Mouse (Mus musculus) spleen, adult 2 months (tissue): ENCODE measurements at regions not wholly inside any gene's neighbourhood (a gene's known extent, or its start where the extent isn't known, plus 50 kb on each side); places are given as distances from the start of the nearest gene placed in this dataset.

Experiments
- DNase-seq, 2 experiments: peaks; one replicate each; pipeline versions ENCODE4 v3.0.0 to v3.0.0-alpha.2; 2012 to 2021; ENCODE audit warnings: low spot score in 2 of 2, low read depth in 1 of 2
- H3K27ac ChIP-seq: fragments of 200-500 bp; 2 replicates; pipeline ENCODE4 v1.5.1; 2012; ENCODE audit warnings: low read length, inconsistent platforms; ENCODE audit not compliant: insufficient read depth
- H3K27me3 ChIP-seq: fragments of 200-500 bp; 2 replicates; pipeline ENCODE4 v1.6.1; 2012; ENCODE audit warnings: mild to moderate bottlenecking, moderate library complexity, low read length, inconsistent platforms; ENCODE audit not compliant: control insufficient read depth, insufficient read depth
- H3K36me3 ChIP-seq: fragments of 200-500 bp; 2 replicates; pipeline ENCODE4 v1.6.1; 2012; ENCODE audit warnings: mild to moderate bottlenecking, low read length, inconsistent platforms; ENCODE audit not compliant: control insufficient read depth, insufficient read depth
- H3K4me1 ChIP-seq: fragments of 200-500 bp; 2 replicates; pipeline ENCODE4 v1.6.1; 2011; ENCODE audit warnings: inconsistent platforms; ENCODE audit not compliant: control insufficient read depth, insufficient read depth, insufficient read length
- H3K4me3 ChIP-seq: fragments of 200-500 bp; 2 replicates; pipeline ENCODE4 v1.5.1; 2011; ENCODE audit warnings: mild to moderate bottlenecking, inconsistent platforms; ENCODE audit not compliant: insufficient read depth, insufficient read length; ENCODE audit errors: extremely low read depth
- CTCF ChIP-seq: fragments of 200-500 bp; IDR thresholded peaks from 2 replicates; pipeline ENCODE4 v1.5.1; 2011; ENCODE audit warnings: mild to moderate bottlenecking, inconsistent platforms; ENCODE audit not compliant: insufficient read depth, insufficient read length, insufficient replicate concordance; ENCODE audit errors: extremely low read depth
- POLR2A ChIP-seq: fragments of 200-500 bp; IDR thresholded peaks from 2 replicates; pipeline ENCODE4 v1.6.1; 2011; ENCODE audit warnings: low read depth, low read length, inconsistent platforms
- WGBS: fragments of 180-500 bp; shearing (Covaris S2); methylation state at CpG from one replicate; pipeline ENCODE4 v1.1.7; 2018; 5-methylcytosine and 5-hydroxymethylcytosine counted together

- Histone ChIP-seq H3K36me3 (no peaks in the 10 kb centered on the region), H3K27ac (no peak overlapping the region), H3K4me1 (peaks cover 21% of the 10 kb centered on the region; the same call in 1 of the 2 replicates), H3K4me3 (no peak overlapping the region), H3K27me3 (no peaks in the 10 kb centered on the region)
- WGBS = 95% methylated on average over 4 of the region's 4 CpGs
- no peak for TF ChIP-seq POLR2A
- TF ChIP-seq CTCF = no peak
- no peak for DNase-seq
Measured at GRCm38 (mm10) chr13:107097005-107097404, 75.1 kb upstream of the Kif2a start.

- Histone ChIP-seq H3K27me3 (no peaks in the 10 kb centered on the region), H3K4me1 (peaks cover 17% of the 10 kb centered on the region; the same call in 1 of the 2 replicates), H3K36me3 (no peaks in the 10 kb centered on the region), H3K4me3 (no peak overlapping the region; the same call in 1 of the 2 replicates), H3K27ac (no peak overlapping the region)
- 5% methylated on average over 11 of the region's 11 CpGs for WGBS
- DNase-seq = no peak
- TF ChIP-seq POLR2A = no peak
- no peak for TF ChIP-seq CTCF
Measured at GRCm38 (mm10) chr13:107094976-107095716, 73.2 kb upstream of the Kif2a start.

- 6% methylated on average over 11 of the region's 11 CpGs for WGBS
- DNase-seq = peak; percentile 48 to 70
Measured at GRCm38 (mm10) chr13:107094487-107094886, 72.6 kb upstream of the Kif2a start.

GRCm38 (mm10) chr13:107093683-107094082 lies 71.8 kb upstream of the Kif2a start:
- 87% methylated on average over 2 of the region's 2 CpGs for WGBS
- DNase-seq = no peak
- no peaks in the 10 kb centered on the region for H3K27me3 ChIP-seq
- no peak overlapping the region for H3K27ac ChIP-seq
- no peak overlapping the region for H3K4me3 ChIP-seq
- H3K4me1 ChIP-seq = peaks cover 17% of the 10 kb centered on the region; the same call in 1 of the 2 replicates
- no peaks in the 10 kb centered on the region for H3K36me3 ChIP-seq
- no peak for TF ChIP-seq CTCF
- TF ChIP-seq POLR2A = no peak

More at GRCm38 (mm10) chr13:107094487-107094886, 72.6 kb upstream of the Kif2a start:
- no peak overlapping the region for H3K27ac ChIP-seq
- H3K4me1 ChIP-seq = peaks cover 17% of the 10 kb centered on the region; the same call in 1 of the 2 replicates
- peak overlapping the region; percentile 1; the same call in 1 of the 2 replicates for H3K4me3 ChIP-seq
- TF ChIP-seq POLR2A (no peak), CTCF (no peak)
- H3K27me3 ChIP-seq = no peaks in the 10 kb centered on the region
- H3K36me3 ChIP-seq = no peaks in the 10 kb centered on the region

- H3K4me1 ChIP-seq = no peaks in the 10 kb centered on the region
- WGBS = 41% methylated on average over 1 of the region's 1 CpGs
- TF ChIP-seq POLR2A (no peak), CTCF (no peak)
Measured at GRCm38 (mm10) chr13:107088198-107088597, 66.3 kb upstream of the Kif2a start.

GRCm38 (mm10) chr13:107087355-107087754 lies 65.4 kb upstream of the Kif2a start:
- no peak for DNase-seq
- TF ChIP-seq CTCF (no peak), POLR2A (no peak)
- Histone ChIP-seq H3K27ac (no peak overlapping the region), H3K4me3 (no peak overlapping the region), H3K36me3 (no peaks in the 10 kb centered on the region), H3K4me1 (no peaks in the 10 kb centered on the region), H3K27me3 (no peaks in the 10 kb centered on the region)
- WGBS = 86% methylated on average over 6 of the region's 6 CpGs

More at GRCm38 (mm10) chr13:107088198-107088597, 66.3 kb upstream of the Kif2a start:
- no peaks in the 10 kb centered on the region for H3K27me3 ChIP-seq
- no peak overlapping the region for H3K4me3 ChIP-seq
- H3K36me3 ChIP-seq = no peaks in the 10 kb centered on the region
- no peak overlapping the region for H3K27ac ChIP-seq
- no peak for DNase-seq

GRCm38 (mm10) chr13:107078085-107078484 lies 56.2 kb upstream of the Kif2a start:
- Histone ChIP-seq H3K4me1 (no peaks in the 10 kb centered on the region), H3K4me3 (no peak overlapping the region), H3K27me3 (no peaks in the 10 kb centered on the region; the same call in 1 of the 2 replicates), H3K36me3 (no peaks in the 10 kb centered on the region), H3K27ac (no peak overlapping the region)
- 71% methylated on average over 1 of the region's 1 CpGs for WGBS
- TF ChIP-seq POLR2A (no peak), CTCF (no peak)
- DNase-seq = no peak
